Mouse (Mus musculus) megakaryocyte, embryonic 14.5 days (primary cell): ENCODE measurements around the gene Bpgm.

Experiments used
- FLI1 ChIP-seq: IDR thresholded peaks from 2 replicates; pipeline ENCODE4 v1.6.1; 2012; ENCODE audit warnings: low read length, inconsistent platforms, mixed read lengths
- GATA1 ChIP-seq: IDR thresholded peaks from 3 replicates; pipeline ENCODE4 v1.6.1; 2012; ENCODE audit warnings: mixed read lengths, low read length, inconsistent platforms, borderline replicate concordance

DNA sequence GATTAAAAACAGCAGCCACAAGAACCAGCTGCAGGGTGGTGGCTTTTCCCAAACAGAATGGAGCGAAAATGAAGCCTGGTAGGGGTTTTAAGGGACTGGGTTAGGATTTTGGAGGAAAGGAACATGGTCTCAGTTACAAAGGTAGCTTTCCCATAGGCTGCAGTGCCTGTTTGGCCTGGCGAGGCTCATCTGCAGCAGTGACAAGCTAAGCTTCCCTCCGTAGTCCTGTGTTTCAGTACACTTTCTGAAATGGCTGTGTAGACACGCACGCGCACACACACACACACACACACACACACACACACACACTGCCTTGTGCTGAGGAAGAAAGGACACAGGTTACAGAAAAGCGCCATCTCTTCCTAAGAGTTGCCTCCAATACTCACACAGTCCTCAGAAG is 7.8 kb downstream of the Bpgm start:
- no peak for TF ChIP-seq GATA1
- no peak for TF ChIP-seq FLI1
